ENCODE assay signal across 15 mouse cellular contexts in the genomic region with DNA sequence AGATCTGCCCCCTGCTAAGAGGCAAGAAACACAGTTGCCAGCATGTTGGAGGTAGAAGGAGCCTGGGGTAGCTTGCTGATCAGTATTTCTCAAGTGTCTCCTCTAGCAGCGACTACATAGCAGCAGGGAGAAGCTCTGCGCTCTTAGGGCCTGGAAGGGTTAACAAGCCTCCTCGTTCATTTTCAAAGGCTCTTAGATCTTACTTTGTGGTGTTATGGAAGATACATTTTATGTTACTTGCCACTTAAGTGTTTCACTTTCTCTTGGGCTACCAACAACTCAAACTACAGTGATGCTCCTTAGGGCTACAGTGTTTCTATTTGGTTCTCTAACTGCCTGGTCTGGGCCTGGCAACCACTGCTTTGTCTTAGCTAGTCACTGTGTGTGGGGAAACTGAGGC. TPM values are rescaled to one million over a fixed set of nuclear protein-coding genes. Genes with fewer than 3 reads are reported as not detected.
DNase-seq lines count a peak whose midpoint lies in the region; ATAC-seq and TF ChIP-seq lines count a peak whose summit lies in the region.
"Had no signal": no experiment of that assay in that cellular context is flagged by ENCODE, and none has a peak within 500 bp of the region (broad histone marks: within the 10 kb centered on the region; RNA-seq: fewer than 3 reads in every experiment).

No protein-coding gene starts in this region.

- no peak for TF ChIP-seq POLR2A in lung, adult 2 months (IDR thresholded peaks at IDR 0.05; ENCODE audit: borderline replicate concordance, extremely low read depth, low read depth, low read length)
- no peak for TF ChIP-seq POLR2A in myocyte (IDR thresholded peaks at IDR 0.05; ENCODE audit: insufficient read length, low read depth)

- H3K27ac ChIP-seq in heart, embryonic 10.5 days, result peak overlapping the region; percentile 71
- peak overlapping the region; percentile 50 for H3K27ac ChIP-seq in lung, embryonic 15.5 days
- peak overlapping the region; percentile 26 for H3K27ac ChIP-seq in brown adipose tissue, adult 24 weeks (replicated peaks; ENCODE audit: low read depth, low read length)
- H3K27ac ChIP-seq in forebrain, embryonic 11.5 days (ENCODE audit: low read depth, low read length), result no peak overlapping the region
- H3K27ac ChIP-seq: hindbrain, postnatal 0 days had no signal

- H3K4me2 ChIP-seq in lung, embryonic 15.5 days, result no peak overlapping the region
- peak overlapping the region; percentile 99 for H3K4me2 ChIP-seq in myocyte (ENCODE audit: low read depth)
- H3K4me2 ChIP-seq in forebrain, embryonic 11.5 days (ENCODE audit: low read depth, low read length, severe bottlenecking), result no peak overlapping the region

- H3K27me3 ChIP-seq in heart, embryonic 10.5 days (ENCODE audit: insufficient read depth, poor library complexity, severe bottlenecking), result no peaks in the 10 kb centered on the region
- no peaks in the 10 kb centered on the region for H3K27me3 ChIP-seq in lung, embryonic 15.5 days
- H3K27me3 ChIP-seq in myocyte (ENCODE audit: control insufficient read depth, insufficient read depth, insufficient read length), result no peaks in the 10 kb centered on the region
- H3K27me3 ChIP-seq in forebrain, embryonic 11.5 days (ENCODE audit: control insufficient read depth, insufficient read depth, low read length), result no peaks in the 10 kb centered on the region
- H3K27me3 ChIP-seq: Patski had no signal

- TF ChIP-seq CTCF in lung, adult 2 months (IDR thresholded peaks at IDR 0.05; ENCODE audit: insufficient read depth, low read length), result no peak

- no peak overlapping the region for H3K9ac ChIP-seq in lung, embryonic 15.5 days
- H3K9ac ChIP-seq in forebrain, embryonic 11.5 days (ENCODE audit: low read length), result no peak overlapping the region

- peaks cover 95% of the 10 kb centered on the region for H3K79me2 ChIP-seq in myocyte (ENCODE audit: control insufficient read depth, insufficient read depth)

- H3K9me3 ChIP-seq in heart, embryonic 10.5 days, result no peaks in the 10 kb centered on the region
- H3K9me3 ChIP-seq in lung, embryonic 15.5 days, result no peaks in the 10 kb centered on the region
- no peaks in the 10 kb centered on the region for H3K9me3 ChIP-seq in forebrain, embryonic 11.5 days (ENCODE audit: control insufficient read depth, low read length)

- H3K4me3 ChIP-seq in heart, embryonic 10.5 days, result no peak overlapping the region
- no peak overlapping the region for H3K4me3 ChIP-seq in lung, embryonic 15.5 days
- H3K4me3 ChIP-seq in lung, adult 2 months (replicated peaks; ENCODE audit: extremely low read depth, low read depth, low read length), result no peak overlapping the region
- H3K4me3 ChIP-seq in brown adipose tissue, adult 24 weeks (ENCODE audit: insufficient read depth, low read depth, low read length), result no peak overlapping the region
- H3K4me3 ChIP-seq in myocyte, result peak overlapping the region; percentile 29
- no peak overlapping the region for H3K4me3 ChIP-seq in forebrain, embryonic 11.5 days (ENCODE audit: low read depth, low read length)

- no peak for DNase-seq in heart, embryonic 10.5 days (ENCODE audit: low spot score)
- no peak for DNase-seq in heart, adult 8-10 months (ENCODE audit: low spot score)
- no peak for DNase-seq in lung, adult 2 months
- no peak for DNase-seq in forebrain, embryonic 11.5 days (ENCODE audit: low spot score)
- DNase-seq in retina, postnatal 1 day, result no peak
- DNase-seq: B cell, adult 2 months; kidney, postnatal 14 days; layer of hippocampus, postnatal 36 days; thymus, postnatal 36 days had no signal

- no peak for ATAC-seq in lung, embryonic 15.5 days (ENCODE audit: borderline replicate concordance, extremely low read depth, low FRiP score, low TSS enrichment)
- no peak for ATAC-seq in forebrain, embryonic 11.5 days (replicated peaks; ENCODE audit: low FRiP score)
- ATAC-seq: forebrain, embryonic 14.5 days; hindbrain, postnatal 0 days had no signal

- peaks cover 76% of the 10 kb centered on the region for H3K4me1 ChIP-seq in heart, embryonic 10.5 days
- peaks cover 71% of the 10 kb centered on the region for H3K4me1 ChIP-seq in lung, embryonic 15.5 days
- peaks cover 56% of the 10 kb centered on the region for H3K4me1 ChIP-seq in lung, adult 2 months (ENCODE audit: control insufficient read depth, insufficient read depth, low read length)
- H3K4me1 ChIP-seq in brown adipose tissue, adult 24 weeks (ENCODE audit: control insufficient read depth, insufficient read depth, insufficient read length, low read length), result peaks cover 37% of the 10 kb centered on the region
- H3K4me1 ChIP-seq in forebrain, embryonic 11.5 days (replicated peaks; ENCODE audit: control insufficient read depth, insufficient read depth, low read length), result peaks cover 2% of the 10 kb centered on the region; the same call in 1 of the 2 replicates

- no peaks in the 10 kb centered on the region for H3K36me3 ChIP-seq in heart, embryonic 10.5 days
- H3K36me3 ChIP-seq in lung, embryonic 15.5 days, result no peaks in the 10 kb centered on the region
- H3K36me3 ChIP-seq in myocyte (ENCODE audit: control insufficient read depth, insufficient read depth), result no peaks in the 10 kb centered on the region
- H3K36me3 ChIP-seq in forebrain, embryonic 11.5 days (ENCODE audit: control insufficient read depth, insufficient read depth, low read length), result no peaks in the 10 kb centered on the region

- no peak overlapping the region for H3ac ChIP-seq in myocyte (ENCODE audit: control insufficient read depth, insufficient read length)

- WGBS in heart, embryonic 10.5 days, result 59% methylated on average over 3 of the region's 3 CpGs
- 56% methylated on average over 3 of the region's 3 CpGs for WGBS in lung, embryonic 15.5 days
- 56% methylated on average over 3 of the region's 3 CpGs for WGBS in lung, adult 2 months
- 73% methylated on average over 3 of the region's 3 CpGs for WGBS in forebrain, embryonic 11.5 days

TF ChIP-seq in myocyte, 11 proteins besides CTCF, POLR2A, EP300 and RAD21:
- TF ChIP-seq TCF3 (IDR thresholded peaks at IDR 0.05; ENCODE audit: insufficient read length, low read depth), result no peak
- TF ChIP-seq CEBPB (IDR thresholded peaks at IDR 0.05; ENCODE audit: insufficient read depth, poor library complexity, severe bottlenecking), result no peak
- TF ChIP-seq USF1 (IDR thresholded peaks at IDR 0.05; ENCODE audit: low read depth), result no peak
- no peak for TF ChIP-seq MYOD1 (IDR thresholded peaks at IDR 0.05; ENCODE audit: control insufficient read depth in 1 of 3, insufficient read length in 2 of 3, low read depth in 2 of 3)
- no peak for TF ChIP-seq SRF (IDR thresholded peaks at IDR 0.05; ENCODE audit: control insufficient read depth, insufficient read length, low read depth)
- no peak for TF ChIP-seq REST (IDR thresholded peaks at IDR 0.05; ENCODE audit: insufficient read depth, insufficient read length)
- no peak for TF ChIP-seq MAX (IDR thresholded peaks at IDR 0.05; ENCODE audit: low read depth)
- TF ChIP-seq MYOG (IDR thresholded peaks at IDR 0.05; ENCODE audit: control insufficient read depth in 1 of 3, insufficient read depth in 1 of 3, insufficient read length in 2 of 3, low read depth in 2 of 3), result no peak
- no peak for TF ChIP-seq TCF12 (IDR thresholded peaks at IDR 0.05; ENCODE audit: insufficient read depth, poor library complexity, severe bottlenecking)
- TF ChIP-seq E2F4 (IDR thresholded peaks at IDR 0.05; ENCODE audit: insufficient read depth), result no peak
- TF ChIP-seq POLR2AphosphoS2 (IDR thresholded peaks at IDR 0.05; ENCODE audit: insufficient read length, low read depth), result no peak

RNA-seq across cellular contexts. Expression of gene Mbnl2, which starts 31.9 kb away (rescaled TPM):
- 71.5 and 91.4 TPM in 2 replicates for polyA plus RNA-seq in heart, embryonic 10.5 days (2016; fragmentation: Nextera tagmentation; extraction: Ambion mirVana)
- total RNA-seq in heart, adult 8-10 months (2022), result 100 to 1,000 TPM; 236 to 260 (median 252) TPM
- 130 and 141 TPM in 2 replicates for polyA plus RNA-seq in lung, embryonic 15.5 days (2015; fragmentation: Nextera tagmentation; extraction: Ambion mirVana)
- polyA plus RNA-seq in lung, adult 2 months (2012; rRNA removed), result 121 and 130 TPM in 2 replicates
- polyA plus RNA-seq in brown adipose tissue, adult 24 weeks (2012; ENCODE audit: insufficient read depth, insufficient read length, missing spikeins), result 152 and 170 TPM in 2 replicates
- polyA plus RNA-seq in myocyte (2012; fragmentation: generic; extraction: Trizol), result 38.5 TPM
- 39.2 and 39.6 TPM in 2 replicates for polyA plus RNA-seq in forebrain, embryonic 11.5 days (2014; fragmentation: Nextera tagmentation; extraction: Ambion mirVana)
